ENCODE assay signal across 10 mouse cellular contexts in the genomic region with DNA sequence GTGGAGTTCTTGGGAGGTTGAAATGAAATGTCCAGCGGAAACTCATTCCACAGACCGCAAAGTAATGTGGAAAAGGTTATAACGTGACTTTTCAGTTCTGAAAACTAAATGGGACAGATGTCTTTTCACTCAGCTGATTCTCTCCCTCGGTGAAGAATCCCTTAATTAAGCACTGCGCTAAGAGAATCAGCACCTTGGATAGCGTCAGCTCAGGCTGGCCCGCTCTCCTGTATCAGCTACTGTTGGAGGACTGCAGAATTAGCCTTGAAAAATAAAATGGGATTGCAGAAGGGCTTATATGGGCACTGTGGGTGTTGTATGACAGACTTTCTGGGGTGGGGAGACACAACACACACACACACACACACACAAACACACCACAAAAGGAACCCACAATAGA. TPM values are rescaled to one million over a fixed set of nuclear protein-coding genes. Genes with fewer than 3 reads are reported as not detected.
DNase-seq lines count a peak whose midpoint lies in the region; ATAC-seq lines count a peak whose summit lies in the region.
"Had no signal": no experiment of that assay in that cellular context is flagged by ENCODE, and none has a peak within 500 bp of the region (broad histone marks: within the 10 kb centered on the region; RNA-seq: fewer than 3 reads in every experiment).

No protein-coding gene starts in this region.

- H3K4me1 ChIP-seq in midbrain, embryonic 14.5 days (ENCODE audit: control insufficient read depth, insufficient read depth, low read length), result no peaks in the 10 kb centered on the region
- peaks cover 6% of the 10 kb centered on the region; the same call in 1 of the 2 replicates for H3K4me1 ChIP-seq in midbrain, embryonic 11.5 days (ENCODE audit: control insufficient read depth, insufficient read depth, low read length)
- 0 out of 2 replicates have a peak, but pooled peaks cover 5% of the 10 kb centered on the region for H3K4me1 ChIP-seq in midbrain, embryonic 15.5 days

- H3K4me3 ChIP-seq in midbrain, embryonic 14.5 days (replicated peaks; ENCODE audit: low read depth, low read length), result no peak overlapping the region
- no peak overlapping the region for H3K4me3 ChIP-seq in midbrain, embryonic 11.5 days (ENCODE audit: low read depth, low read length)
- H3K4me3 ChIP-seq in midbrain, embryonic 15.5 days, result no peak overlapping the region

- no peak overlapping the region for H3K27ac ChIP-seq in midbrain, embryonic 14.5 days (replicated peaks; ENCODE audit: low read depth, low read length)
- no peak overlapping the region for H3K27ac ChIP-seq in midbrain, embryonic 11.5 days (ENCODE audit: low read depth, low read length)
- no peak overlapping the region for H3K27ac ChIP-seq in midbrain, embryonic 15.5 days

- H3K27me3 ChIP-seq in midbrain, embryonic 14.5 days (ENCODE audit: control insufficient read depth, insufficient read depth, low read length), result no peaks in the 10 kb centered on the region
- H3K27me3 ChIP-seq in midbrain, embryonic 11.5 days (ENCODE audit: control insufficient read depth, insufficient read depth, low read length), result 0 out of 2 replicates have a peak, but pooled peaks cover 2% of the 10 kb centered on the region
- no peaks in the 10 kb centered on the region for H3K27me3 ChIP-seq in midbrain, embryonic 15.5 days (replicated peaks)

- H3K36me3 ChIP-seq in midbrain, embryonic 14.5 days (ENCODE audit: control insufficient read depth, insufficient read depth, low read length), result no peaks in the 10 kb centered on the region
- H3K36me3 ChIP-seq in midbrain, embryonic 11.5 days (ENCODE audit: control insufficient read depth, insufficient read depth, low read length), result no peaks in the 10 kb centered on the region
- no peaks in the 10 kb centered on the region for H3K36me3 ChIP-seq in midbrain, embryonic 15.5 days (replicated peaks)

- WGBS in midbrain, embryonic 14.5 days, result 21% methylated on average over 7 of the region's 7 CpGs
- WGBS in midbrain, embryonic 11.5 days, result 20% methylated on average over 7 of the region's 7 CpGs
- 22% methylated on average over 7 of the region's 7 CpGs for WGBS in midbrain, embryonic 15.5 days

- no peak overlapping the region for H3K9ac ChIP-seq in midbrain, embryonic 14.5 days (replicated peaks; ENCODE audit: low read length)
- no peak overlapping the region for H3K9ac ChIP-seq in midbrain, embryonic 11.5 days (ENCODE audit: low read length)
- no peak overlapping the region for H3K9ac ChIP-seq in midbrain, embryonic 15.5 days

- no peak for ATAC-seq in midbrain, embryonic 14.5 days (ENCODE audit: low FRiP score, low TSS enrichment)
- ATAC-seq in midbrain, embryonic 11.5 days (ENCODE audit: low FRiP score), result no peak
- no peak for ATAC-seq in midbrain, embryonic 15.5 days (replicated peaks)

- DNase-seq in gastrocnemius, postnatal 10 days, result peak; percentile 16
- no peak for DNase-seq in gastrocnemius, postnatal 25 days
- peak; percentile 54 for DNase-seq in midbrain, embryonic 14.5 days
- DNase-seq in midbrain, embryonic 11.5 days (ENCODE audit: low spot score, missing footprints), result no peak
- peak; percentile 37 for DNase-seq in embryo, embryonic 11.5 days (ENCODE audit: low read depth, low spot score)
- peak; percentile 18 for DNase-seq in naive thymus-derived CD4-positive, alpha-beta T cell, adult 2 months (ENCODE audit: low read depth)
- no peak for DNase-seq in cerebellum, adult 18-20 months

- H3K4me2 ChIP-seq in midbrain, embryonic 14.5 days (ENCODE audit: low read length), result no peak overlapping the region
- no peak overlapping the region for H3K4me2 ChIP-seq in midbrain, embryonic 11.5 days
- no peak overlapping the region for H3K4me2 ChIP-seq in midbrain, embryonic 15.5 days

- no peaks in the 10 kb centered on the region for H3K9me3 ChIP-seq in midbrain, embryonic 14.5 days (ENCODE audit: control insufficient read depth, low read length)
- no peaks in the 10 kb centered on the region for H3K9me3 ChIP-seq in midbrain, embryonic 11.5 days (ENCODE audit: control insufficient read depth, low read length)
- no peaks in the 10 kb centered on the region for H3K9me3 ChIP-seq in midbrain, embryonic 15.5 days

RNA-seq across cellular contexts. Expression of a gene that starts 33.4 kb away (rescaled TPM):
- total RNA-seq in gastrocnemius, postnatal 10 days (2021), result not detected
- not detected for total RNA-seq in gastrocnemius, postnatal 25 days (2021)
- polyA plus RNA-seq in midbrain, embryonic 14.5 days (2014; fragmentation: Nextera tagmentation; extraction: Ambion mirVana), result not detected in 2 replicates
- polyA plus RNA-seq in midbrain, embryonic 11.5 days (2014; fragmentation: Nextera tagmentation; extraction: Ambion mirVana), result not detected in 2 replicates
- polyA plus RNA-seq in midbrain, embryonic 15.5 days (2015; fragmentation: Nextera tagmentation; extraction: Ambion mirVana), result not detected in 2 replicates
- polyA plus RNA-seq: large intestine, adult 2 months; liver, embryonic 16.5 days had no signal

RNA-seq across cellular contexts. Expression of a gene that starts 47.7 kb away (rescaled TPM):
- total RNA-seq in gastrocnemius, postnatal 10 days (2021), result not detected
- total RNA-seq in gastrocnemius, postnatal 25 days (2021), result not detected
- 0.11 TPM in 1 of 2 replicates, not detected in the other for polyA plus RNA-seq in midbrain, embryonic 14.5 days (2014; fragmentation: Nextera tagmentation; extraction: Ambion mirVana)
- polyA plus RNA-seq in midbrain, embryonic 11.5 days (2014; fragmentation: Nextera tagmentation; extraction: Ambion mirVana), result 0.22 TPM in 1 of 2 replicates, not detected in the other
- polyA plus RNA-seq in midbrain, embryonic 15.5 days (2015; fragmentation: Nextera tagmentation; extraction: Ambion mirVana), result 0.13 and 0.28 TPM in 2 replicates
- polyA plus RNA-seq: large intestine, adult 2 months; liver, embryonic 16.5 days had no signal

RNA-seq across cellular contexts. Expression of a gene that starts 49.7 kb away (rescaled TPM):
- not detected for total RNA-seq in gastrocnemius, postnatal 10 days (2021)
- not detected for total RNA-seq in gastrocnemius, postnatal 25 days (2021)
- 0.13 TPM in 1 of 2 replicates, not detected in the other for polyA plus RNA-seq in midbrain, embryonic 14.5 days (2014; fragmentation: Nextera tagmentation; extraction: Ambion mirVana)
- polyA plus RNA-seq in midbrain, embryonic 11.5 days (2014; fragmentation: Nextera tagmentation; extraction: Ambion mirVana), result 0.05 TPM in 1 of 2 replicates, not detected in the other
- not detected in 2 replicates for polyA plus RNA-seq in midbrain, embryonic 15.5 days (2015; fragmentation: Nextera tagmentation; extraction: Ambion mirVana)

RNA-seq across cellular contexts. Expression of a gene that starts 57.3 kb away (rescaled TPM):
- 1 to 10 TPM; 2.3 to 4.3 TPM for total RNA-seq in gastrocnemius, postnatal 10 days (2021)
- 1 to 10 TPM; 1.8 to 1.9 TPM for total RNA-seq in gastrocnemius, postnatal 25 days (2021)
- 0.31 and 1.6 TPM in 2 replicates for polyA plus RNA-seq in midbrain, embryonic 14.5 days (2014; fragmentation: Nextera tagmentation; extraction: Ambion mirVana)
- 2.0 and 2.5 TPM in 2 replicates for polyA plus RNA-seq in midbrain, embryonic 11.5 days (2014; fragmentation: Nextera tagmentation; extraction: Ambion mirVana)
- 1.5 and 2.2 TPM in 2 replicates for polyA plus RNA-seq in midbrain, embryonic 15.5 days (2015; fragmentation: Nextera tagmentation; extraction: Ambion mirVana)

Comparison
In these comparisons a context has a peak if more than half of its experiments do, and no peak if none do; other contexts are left out.
1. DNase-seq: peak in gastrocnemius, postnatal 10 days (single experiment), midbrain, embryonic 14.5 days (single experiment), embryo, embryonic 11.5 days (single experiment) and naive thymus-derived CD4-positive, alpha-beta T cell, adult 2 months (single experiment); none in gastrocnemius, postnatal 25 days (single experiment), midbrain, embryonic 11.5 days (single experiment) and cerebellum, adult 18-20 months (0 of 2).